Mouse (Mus musculus): Measurements from ENCODE around the gene Ralgps1. TPM values are rescaled to one million over a fixed set of nuclear protein-coding genes. Genes with fewer than 3 reads are reported as not detected.

Gene Ralgps1
- polyA plus RNA-seq, 2 experiments: 3.5 to 5.4 TPM

DNA sequence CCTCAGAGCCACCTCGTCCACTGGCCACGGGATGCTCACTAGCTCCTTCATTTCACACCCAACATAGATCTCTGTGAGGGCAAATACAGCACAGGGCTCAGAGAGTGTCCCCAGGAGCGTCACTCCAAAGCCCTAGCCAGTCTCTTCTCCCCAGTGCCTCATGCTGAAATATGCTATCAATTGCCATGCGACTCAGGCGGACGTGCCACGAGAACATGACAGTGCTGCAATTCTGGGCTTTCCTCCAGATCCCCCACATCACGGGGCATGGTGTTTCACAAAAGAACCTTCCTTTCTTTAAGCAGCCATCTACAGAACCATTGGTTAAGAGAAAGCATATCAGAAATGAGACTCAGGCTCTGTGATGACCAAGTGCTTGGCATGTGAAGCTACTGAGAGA lies 110.5 kb downstream of the Ralgps1 start:
- Histone ChIP-seq H3K9ac (ENCODE audit: low read depth, low read length, severe bottlenecking) (no peak overlapping the region), H3K36me3 (ENCODE audit: control insufficient read depth, insufficient read depth, low read length) (no peaks in the 10 kb centered on the region), H3K4me3 (replicated peaks; ENCODE audit: low read length) (no peak overlapping the region), H3K9me3 (ENCODE audit: control insufficient read depth, low read length) (no peaks in the 10 kb centered on the region), H3K4me2 (replicated peaks; ENCODE audit: low read depth, low read length, severe bottlenecking) (no peak overlapping the region), H3K4me1 (ENCODE audit: control insufficient read depth, insufficient read depth, low read length) (peaks cover 6% of the 10 kb centered on the region), H3K27me3 (ENCODE audit: control insufficient read depth, insufficient read depth, low read length) (no peaks in the 10 kb centered on the region), H3K27ac (replicated peaks; ENCODE audit: low read depth, low read length) (no peak overlapping the region)
- WGBS: 88% methylated on average over 8 of the region's 8 CpGs
- TF ChIP-seq POLR2A (IDR thresholded peaks at IDR 0.05; ENCODE audit: borderline replicate concordance, extremely low read depth, insufficient read depth, insufficient read length): no peak
- ATAC-seq (ENCODE audit: low FRiP score, low read depth) (no peak), DNase-seq (ENCODE audit: low spot score) (no peak)

DNA sequence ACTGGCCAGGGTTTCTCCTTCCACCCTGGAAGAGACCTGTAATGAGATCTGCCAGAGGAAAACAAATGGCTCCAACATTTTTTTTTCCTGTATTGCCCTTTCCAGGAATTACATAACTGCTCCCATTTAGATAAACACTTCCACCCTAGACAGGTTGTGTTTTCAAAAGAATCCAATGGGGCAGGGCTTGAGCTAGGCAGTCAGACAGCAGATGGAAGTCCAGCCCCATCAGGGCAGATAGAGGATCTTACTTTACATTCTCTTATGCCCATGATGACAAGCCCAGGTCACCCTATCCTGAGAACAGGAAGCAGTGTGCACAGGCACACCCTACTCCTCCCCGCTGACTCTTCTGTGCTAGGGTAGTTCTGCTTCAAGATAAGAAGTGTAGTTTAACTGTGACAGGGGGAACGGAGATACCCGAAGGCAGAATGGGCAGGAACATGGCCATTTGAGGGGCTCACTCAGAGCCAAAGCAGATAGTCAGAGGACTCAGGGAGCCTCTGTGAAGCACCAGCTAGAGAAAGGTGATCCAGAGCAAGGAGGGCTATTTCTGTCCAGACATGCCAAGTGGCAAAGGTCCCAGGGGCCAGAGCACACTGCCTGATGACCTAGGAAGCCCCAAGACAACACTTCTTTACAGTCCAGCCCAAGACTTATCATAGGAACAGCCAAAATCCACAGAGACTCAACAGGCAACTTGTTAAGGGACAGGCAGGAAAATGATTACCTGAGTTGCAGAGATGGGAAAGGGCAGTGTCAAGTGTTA lies 114.3 kb downstream of the Ralgps1 start:
- ATAC-seq (ENCODE audit: low FRiP score, low read depth): no peak

DNA sequence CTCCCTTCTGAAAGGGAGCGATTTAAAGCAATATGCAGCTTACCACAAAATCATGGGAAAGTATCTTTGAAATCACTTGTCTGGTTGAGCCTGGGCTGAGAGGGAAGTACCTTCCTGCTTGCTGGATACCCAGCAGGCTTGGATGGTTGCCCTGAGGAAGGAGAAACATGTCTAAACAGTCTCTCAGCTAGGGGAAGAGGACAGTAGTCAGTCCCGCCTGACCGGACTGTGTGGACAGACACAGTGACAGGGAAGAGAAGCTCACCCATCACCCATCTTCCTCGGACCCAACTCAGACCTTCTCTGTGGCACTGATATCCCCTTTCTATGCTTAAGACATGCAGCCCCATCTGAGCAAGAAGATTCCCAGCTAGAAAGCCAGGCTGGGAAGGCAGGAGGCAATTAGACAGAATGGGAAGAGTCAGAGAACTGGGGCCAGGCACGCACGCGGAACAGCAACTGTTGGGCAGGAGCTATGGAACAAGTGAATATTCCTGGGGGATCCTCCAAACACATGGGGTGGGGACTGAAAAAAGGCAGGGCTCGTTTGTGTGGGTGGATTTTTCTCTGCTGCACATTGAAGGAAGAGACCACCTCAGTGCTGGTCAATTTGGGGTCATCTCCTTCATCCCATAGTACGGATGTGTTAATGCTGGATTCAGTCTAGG lies 116.8 kb downstream of the Ralgps1 start:
- H3K4me3 ChIP-seq (replicated peaks; ENCODE audit: low read length): no peak overlapping the region
- no peaks in the 10 kb centered on the region for H3K9me3 ChIP-seq (ENCODE audit: control insufficient read depth, low read length)
- H3K9ac ChIP-seq (ENCODE audit: low read depth, low read length, severe bottlenecking): no peak overlapping the region
- H3K27ac ChIP-seq (replicated peaks; ENCODE audit: low read depth, low read length): no peak overlapping the region
- no peaks in the 10 kb centered on the region for H3K36me3 ChIP-seq (ENCODE audit: control insufficient read depth, insufficient read depth, low read length)
- 78% methylated on average over 9 of the region's 9 CpGs for WGBS
- no peak overlapping the region for H3K4me2 ChIP-seq (replicated peaks; ENCODE audit: low read depth, low read length, severe bottlenecking)
- TF ChIP-seq POLR2A (IDR thresholded peaks at IDR 0.05; ENCODE audit: borderline replicate concordance, extremely low read depth, insufficient read depth, insufficient read length): no peak
- ATAC-seq (ENCODE audit: low FRiP score, low read depth) (no peak), DNase-seq (ENCODE audit: low spot score) (no peak)
- no peaks in the 10 kb centered on the region for H3K27me3 ChIP-seq (ENCODE audit: control insufficient read depth, insufficient read depth, low read length)
- H3K4me1 ChIP-seq (ENCODE audit: control insufficient read depth, insufficient read depth, low read length): peaks cover 6% of the 10 kb centered on the region

More for the DNA sequence above, 114.3 kb downstream of the Ralgps1 start:
- WGBS: 91% methylated on average over 3 of the region's 3 CpGs
- Histone ChIP-seq H3K4me3 (replicated peaks; ENCODE audit: low read length) (no peak overlapping the region), H3K4me2 (replicated peaks; ENCODE audit: low read depth, low read length, severe bottlenecking) (no peak overlapping the region), H3K36me3 (ENCODE audit: control insufficient read depth, insufficient read depth, low read length) (no peaks in the 10 kb centered on the region), H3K4me1 (ENCODE audit: control insufficient read depth, insufficient read depth, low read length) (peaks cover 6% of the 10 kb centered on the region), H3K27ac (replicated peaks; ENCODE audit: low read depth, low read length) (no peak overlapping the region; the same call in 1 of the 2 replicates), H3K9me3 (ENCODE audit: control insufficient read depth, low read length) (no peaks in the 10 kb centered on the region), H3K9ac (ENCODE audit: low read depth, low read length, severe bottlenecking) (no peak overlapping the region), H3K27me3 (ENCODE audit: control insufficient read depth, insufficient read depth, low read length) (no peaks in the 10 kb centered on the region)
- TF ChIP-seq POLR2A (IDR thresholded peaks at IDR 0.05; ENCODE audit: borderline replicate concordance, extremely low read depth, insufficient read depth, insufficient read length): no peak
- DNase-seq (ENCODE audit: low spot score): no peak

DNA sequence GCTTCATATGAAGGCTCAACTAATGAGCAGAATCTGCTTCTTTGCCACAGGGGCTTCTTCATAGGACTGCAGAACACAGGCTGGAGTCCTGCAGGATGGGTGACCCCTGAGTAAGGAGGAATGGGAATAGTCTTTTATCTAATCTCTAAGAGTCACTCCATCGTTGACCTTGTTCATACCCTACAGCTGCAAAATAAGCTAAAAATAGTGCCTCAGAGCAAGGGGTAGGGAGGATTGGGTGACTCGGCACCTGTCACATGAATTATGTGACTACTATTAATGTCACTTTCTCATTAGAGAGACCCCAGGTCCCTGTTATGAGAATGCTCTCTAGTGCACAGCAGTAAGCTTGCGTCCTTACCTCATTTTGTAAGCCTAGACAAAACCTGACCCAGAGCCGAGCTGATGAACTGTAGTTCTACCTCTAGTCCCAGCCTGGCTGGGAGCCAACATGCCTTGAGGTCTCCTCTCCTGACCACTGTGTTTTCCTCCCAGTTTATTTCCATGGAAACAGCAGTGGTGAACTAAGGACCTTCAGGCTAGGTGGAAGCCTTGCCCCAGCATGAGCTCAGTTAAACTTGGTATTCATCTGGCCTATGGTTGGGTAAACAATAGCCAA lies 117.6 kb downstream of the Ralgps1 start:
- ATAC-seq (ENCODE audit: low FRiP score, low read depth): peak; percentile 55
- DNase-seq (ENCODE audit: low spot score): peak; percentile 67
- H3K27me3 ChIP-seq (ENCODE audit: control insufficient read depth, insufficient read depth, low read length): no peaks in the 10 kb centered on the region
- no peak overlapping the region for H3K4me3 ChIP-seq (replicated peaks; ENCODE audit: low read length)
- H3K4me1 ChIP-seq (ENCODE audit: control insufficient read depth, insufficient read depth, low read length): peaks cover 6% of the 10 kb centered on the region
- H3K9ac ChIP-seq (ENCODE audit: low read depth, low read length, severe bottlenecking): no peak overlapping the region
- 49% methylated on average over 4 of the region's 4 CpGs for WGBS
- H3K27ac ChIP-seq (replicated peaks; ENCODE audit: low read depth, low read length): no peak overlapping the region
- no peaks in the 10 kb centered on the region for H3K36me3 ChIP-seq (ENCODE audit: control insufficient read depth, insufficient read depth, low read length)
- no peak overlapping the region for H3K4me2 ChIP-seq (replicated peaks; ENCODE audit: low read depth, low read length, severe bottlenecking)
- no peak for TF ChIP-seq POLR2A (IDR thresholded peaks at IDR 0.05; ENCODE audit: borderline replicate concordance, extremely low read depth, insufficient read depth, insufficient read length)
- H3K9me3 ChIP-seq (ENCODE audit: control insufficient read depth, low read length): no peaks in the 10 kb centered on the region

DNA sequence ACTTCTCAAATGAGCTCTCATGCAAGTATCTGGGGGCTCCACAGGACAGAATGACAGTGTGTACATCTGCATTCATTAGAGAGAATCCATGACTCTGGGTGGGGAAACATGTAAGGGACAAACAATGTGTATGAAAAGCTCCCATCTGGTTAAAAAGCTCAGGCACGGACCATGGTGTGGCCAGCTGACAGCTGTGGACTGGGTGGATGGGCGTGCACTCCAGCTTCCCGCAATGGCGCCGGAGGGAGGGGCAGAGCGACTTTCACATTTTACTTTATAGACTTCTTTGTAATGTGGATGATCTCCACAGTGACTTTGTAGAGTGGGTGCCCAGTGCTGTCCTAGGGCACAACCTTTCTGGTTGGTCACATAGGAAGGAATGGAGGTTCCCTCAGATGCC lies 118.5 kb downstream of the Ralgps1 start:
- DNase-seq (ENCODE audit: low spot score) (no peak), ATAC-seq (ENCODE audit: low FRiP score, low read depth) (no peak)
- Histone ChIP-seq H3K9ac (ENCODE audit: low read depth, low read length, severe bottlenecking) (no peak overlapping the region), H3K4me1 (ENCODE audit: control insufficient read depth, insufficient read depth, low read length) (peaks cover 6% of the 10 kb centered on the region), H3K27me3 (ENCODE audit: control insufficient read depth, insufficient read depth, low read length) (no peaks in the 10 kb centered on the region), H3K9me3 (ENCODE audit: control insufficient read depth, low read length) (no peaks in the 10 kb centered on the region), H3K36me3 (ENCODE audit: control insufficient read depth, insufficient read depth, low read length) (no peaks in the 10 kb centered on the region), H3K27ac (replicated peaks; ENCODE audit: low read depth, low read length) (no peak overlapping the region), H3K4me3 (replicated peaks; ENCODE audit: low read length) (no peak overlapping the region), H3K4me2 (replicated peaks; ENCODE audit: low read depth, low read length, severe bottlenecking) (no peak overlapping the region)
- TF ChIP-seq POLR2A (IDR thresholded peaks at IDR 0.05; ENCODE audit: borderline replicate concordance, extremely low read depth, insufficient read depth, insufficient read length): no peak
- 73% methylated on average over 6 of the region's 6 CpGs for WGBS

Measured in limb, embryonic 14.5 days (tissue).